Mouse (Mus musculus) forebrain, embryonic 11.5 days (tissue): ENCODE data around the gene Myo18a. TPM values are rescaled to one million over a fixed set of nuclear protein-coding genes. Genes with fewer than 3 reads are reported as not detected.

Experiments
- ATAC-seq: fragments of 200-750 bp; cut with Nextera tagmentation; replicated peaks from 2 replicates; pipeline ENCODE4 v1.8.0; 2017; ENCODE audit warnings: moderate TSS enrichment; ENCODE audit not compliant: low FRiP score
- DNase-seq: peaks from one replicate; pipeline ENCODE4 v3.0.0-alpha.2; 2017; ENCODE audit warnings: low spot score
- H3K27ac ChIP-seq: fragments of 300-500 bp; sonication (generic); 2 replicates; pipeline ENCODE4 v1.5.1; 2014; ENCODE audit warnings: low read depth, low read length
- H3K27me3 ChIP-seq: fragments of 300-500 bp; sonication (generic); 2 replicates; pipeline ENCODE4 v1.6.1; 2014; ENCODE audit warnings: mild to moderate bottlenecking, low read length, mixed read lengths; ENCODE audit not compliant: control insufficient read depth, insufficient read depth
- H3K36me3 ChIP-seq: fragments of 300-500 bp; sonication (generic); 2 replicates; pipeline ENCODE4 v1.6.1; 2014; ENCODE audit warnings: mild to moderate bottlenecking, low read length, moderate library complexity, mixed read lengths; ENCODE audit not compliant: control insufficient read depth, insufficient read depth
- H3K4me1 ChIP-seq: fragments of 300-500 bp; sonication (generic); replicated peaks from 2 replicates; pipeline ENCODE4 v1.6.1; 2014; ENCODE audit warnings: low read length, mixed read lengths; ENCODE audit not compliant: control insufficient read depth, insufficient read depth
- H3K4me2 ChIP-seq: fragments of 300-500 bp; sonication (generic); 2 replicates; pipeline ENCODE4 v1.6.1; 2014; ENCODE audit warnings: low read depth, mild to moderate bottlenecking, low read length, moderate library complexity, mixed read lengths; ENCODE audit not compliant: severe bottlenecking
- H3K4me3 ChIP-seq: fragments of 300-500 bp; sonication (generic); 2 replicates; pipeline ENCODE4 v1.5.1; 2014; ENCODE audit warnings: low read depth, low read length
- H3K9ac ChIP-seq: fragments of 300-500 bp; sonication (generic); 2 replicates; pipeline ENCODE4 v1.6.1; 2014; ENCODE audit warnings: low read length
- H3K9me3 ChIP-seq: fragments of 300-500 bp; sonication (generic); 2 replicates; pipeline ENCODE4 v1.6.1; 2016; ENCODE audit warnings: low read length, mixed read lengths; ENCODE audit not compliant: control insufficient read depth
- WGBS: fragments of 180-500 bp; shearing (Covaris S2); extraction: QIAGEN DNeasy Blood & Tissue Kit; methylation state at CpG from one replicate; pipeline ENCODE4 v1.1.7; 2014; 5-methylcytosine and 5-hydroxymethylcytosine counted together
- polyA plus RNA-seq: library from polyadenylated mRNA; unstranded; fragments of >200 nt; fragmentation: Nextera tagmentation; extraction: Ambion mirVana; gene quantifications from 2 replicates; pipeline ENCODE4 v1.2.1, GENCODE M21; 2014

Myo18a gene
- polyA plus RNA-seq, 1 experiment from 2014 or later = 31.4 TPM

DNA sequence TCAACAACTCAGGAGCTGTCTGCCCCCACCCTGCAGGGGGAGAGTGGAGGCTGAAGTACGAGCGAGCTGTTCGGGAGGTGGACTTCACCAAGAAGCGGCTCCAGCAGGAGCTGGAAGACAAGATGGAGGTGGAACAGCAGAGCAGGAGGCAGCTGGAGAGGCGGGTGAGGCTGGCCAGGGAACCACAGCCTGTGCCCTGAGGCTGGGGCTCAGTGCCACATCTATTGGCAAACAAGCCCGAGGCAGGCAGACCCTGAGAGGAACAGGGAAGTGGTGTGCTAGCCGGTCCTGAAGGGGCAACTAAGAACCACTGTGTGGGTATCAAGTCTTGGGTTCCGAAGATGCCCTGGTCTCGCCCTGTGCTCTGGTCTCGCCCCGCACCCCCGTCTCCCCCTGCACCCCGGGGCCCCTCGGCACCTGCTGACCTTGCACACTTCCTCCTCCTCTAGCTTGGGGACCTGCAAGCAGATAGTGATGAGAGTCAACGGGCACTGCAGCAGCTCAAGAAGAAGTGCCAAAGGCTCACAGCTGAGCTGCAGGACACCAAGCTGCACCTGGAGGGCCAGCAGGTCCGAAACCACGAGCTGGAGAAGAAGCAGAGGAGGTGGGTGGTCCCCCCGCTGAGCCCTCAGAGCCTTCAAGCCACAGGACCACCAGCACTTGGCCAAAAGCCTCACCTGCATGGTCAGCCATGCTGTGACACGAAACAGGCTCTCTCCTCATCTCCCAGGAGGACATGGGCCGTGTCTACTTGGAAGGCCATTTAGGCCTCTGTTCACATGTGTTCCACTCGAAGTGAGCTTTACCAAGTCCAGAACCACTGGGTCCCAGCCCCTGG, 80.2 kb downstream of the Myo18a start:
- Histone ChIP-seq H3K36me3 (no peaks in the 10 kb centered on the region; the same call in 1 of the 2 replicates), H3K4me1 (peaks cover 6% of the 10 kb centered on the region), H3K27ac (no peak overlapping the region), H3K9ac (no peak overlapping the region), H3K27me3 (no peaks in the 10 kb centered on the region), H3K4me3 (no peak overlapping the region), H3K9me3 (no peaks in the 10 kb centered on the region), H3K4me2 (no peak overlapping the region)
- no peak for DNase-seq
- ATAC-seq = no peak
- WGBS = 86% methylated on average over 21 of the region's 21 CpGs

DNA sequence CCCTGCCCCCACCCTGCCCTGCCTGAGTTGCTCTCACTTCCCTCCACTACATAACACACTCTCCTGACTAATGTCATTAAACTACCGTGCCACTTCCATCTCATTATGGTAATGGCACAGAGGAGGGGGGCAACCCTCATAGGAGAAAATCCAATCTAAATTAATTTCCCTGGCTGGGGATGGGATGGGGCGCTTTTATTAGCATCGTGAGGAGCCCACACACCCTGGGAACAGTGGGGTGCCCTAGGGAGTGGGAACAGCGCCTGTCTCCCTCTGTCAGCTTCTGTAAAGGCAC, 80.8 kb downstream of the Myo18a start:
- DNase-seq (no peak), ATAC-seq (no peak)
- Histone ChIP-seq H3K9ac (no peak overlapping the region), H3K27me3 (no peaks in the 10 kb centered on the region), H3K4me3 (no peak overlapping the region), H3K4me2 (no peak overlapping the region), H3K4me1 (peaks cover 8% of the 10 kb centered on the region), H3K9me3 (no peaks in the 10 kb centered on the region), H3K36me3 (no peaks in the 10 kb centered on the region; the same call in 1 of the 2 replicates), H3K27ac (no peak overlapping the region)
- WGBS = 49% methylated on average over 4 of the region's 4 CpGs

- no peaks in the 10 kb centered on the region for H3K9me3 ChIP-seq
- WGBS = 44% methylated on average over 9 of the region's 9 CpGs
- H3K4me3 ChIP-seq = no peak overlapping the region
- H3K36me3 ChIP-seq = no peaks in the 10 kb centered on the region; the same call in 1 of the 2 replicates
- peak overlapping the region; percentile 10; the same call in 1 of the 2 replicates for H3K9ac ChIP-seq
- no peaks in the 10 kb centered on the region for H3K27me3 ChIP-seq
- H3K4me1 ChIP-seq = peaks cover 19% of the 10 kb centered on the region
- no peak overlapping the region for H3K27ac ChIP-seq
- ATAC-seq (no peak), DNase-seq (no peak)
- H3K4me2 ChIP-seq = no peak overlapping the region
These were observed 84.6 kb downstream of the Myo18a start for GRCm38 (mm10) chr11:77847599-77848128.

DNA sequence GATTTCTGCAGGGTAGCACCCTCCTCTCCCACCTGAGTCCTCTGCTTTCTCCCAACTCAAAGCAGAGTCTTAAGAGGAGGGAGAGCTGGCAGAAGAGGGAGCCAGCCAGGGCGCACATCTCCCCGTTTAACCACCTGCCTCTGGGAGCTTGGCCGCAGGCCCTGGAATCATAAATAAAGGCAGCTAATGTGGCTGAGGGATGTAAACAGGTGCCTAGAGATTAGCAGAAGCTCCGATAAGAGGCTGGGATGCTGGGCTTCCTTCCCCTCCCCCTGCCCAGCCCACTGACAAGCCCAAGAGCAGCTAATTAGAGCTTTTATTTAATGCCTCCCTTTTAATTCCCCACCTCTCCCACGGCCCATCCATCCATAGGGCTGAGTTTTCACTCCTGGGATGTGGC, 85.1 kb downstream of the Myo18a start:
- DNase-seq (no peak), ATAC-seq (0 out of 2 replicates have a peak, but pooled peaks have one; percentile 19)
- no peak overlapping the region for H3K4me2 ChIP-seq
- H3K27ac ChIP-seq = no peak overlapping the region
- no peak overlapping the region for H3K4me3 ChIP-seq
- no peaks in the 10 kb centered on the region for H3K27me3 ChIP-seq
- 20% methylated on average over 5 of the region's 5 CpGs for WGBS
- no peaks in the 10 kb centered on the region for H3K9me3 ChIP-seq
- peaks cover 2% of the 10 kb centered on the region; the same call in 1 of the 2 replicates for H3K36me3 ChIP-seq
- peak overlapping the region; percentile 10; the same call in 1 of the 2 replicates for H3K9ac ChIP-seq
- H3K4me1 ChIP-seq = peaks cover 19% of the 10 kb centered on the region

DNA sequence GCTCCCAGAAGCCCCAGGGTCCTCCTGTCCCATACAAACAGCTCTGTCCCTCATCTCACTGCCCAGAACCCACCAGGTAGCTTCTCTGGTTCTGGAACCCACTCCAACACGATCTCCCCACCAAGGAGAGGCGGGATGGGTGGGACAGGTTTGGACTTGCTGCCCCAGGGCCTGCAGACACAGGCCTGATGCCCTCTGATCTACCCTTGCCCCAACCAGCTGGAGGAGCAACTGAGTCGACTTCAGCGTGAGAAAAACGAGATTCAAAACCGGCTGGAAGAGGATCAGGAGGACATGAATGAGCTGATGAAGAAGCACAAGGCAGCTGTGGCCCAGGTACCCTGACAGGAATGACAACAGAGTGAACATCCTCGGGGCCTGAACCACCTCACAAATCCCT, 86.1 kb downstream of the Myo18a start:
- no peak overlapping the region for H3K4me2 ChIP-seq
- H3K27ac ChIP-seq = no peak overlapping the region
- H3K36me3 ChIP-seq = peaks cover 5% of the 10 kb centered on the region; the same call in 1 of the 2 replicates
- WGBS = 76% methylated on average over 7 of the region's 7 CpGs
- no peak overlapping the region for H3K9ac ChIP-seq
- no peak for DNase-seq
- no peak overlapping the region for H3K4me3 ChIP-seq
- no peaks in the 10 kb centered on the region for H3K9me3 ChIP-seq
- H3K27me3 ChIP-seq = no peaks in the 10 kb centered on the region
- no peak for ATAC-seq
- H3K4me1 ChIP-seq = peaks cover 19% of the 10 kb centered on the region

DNA sequence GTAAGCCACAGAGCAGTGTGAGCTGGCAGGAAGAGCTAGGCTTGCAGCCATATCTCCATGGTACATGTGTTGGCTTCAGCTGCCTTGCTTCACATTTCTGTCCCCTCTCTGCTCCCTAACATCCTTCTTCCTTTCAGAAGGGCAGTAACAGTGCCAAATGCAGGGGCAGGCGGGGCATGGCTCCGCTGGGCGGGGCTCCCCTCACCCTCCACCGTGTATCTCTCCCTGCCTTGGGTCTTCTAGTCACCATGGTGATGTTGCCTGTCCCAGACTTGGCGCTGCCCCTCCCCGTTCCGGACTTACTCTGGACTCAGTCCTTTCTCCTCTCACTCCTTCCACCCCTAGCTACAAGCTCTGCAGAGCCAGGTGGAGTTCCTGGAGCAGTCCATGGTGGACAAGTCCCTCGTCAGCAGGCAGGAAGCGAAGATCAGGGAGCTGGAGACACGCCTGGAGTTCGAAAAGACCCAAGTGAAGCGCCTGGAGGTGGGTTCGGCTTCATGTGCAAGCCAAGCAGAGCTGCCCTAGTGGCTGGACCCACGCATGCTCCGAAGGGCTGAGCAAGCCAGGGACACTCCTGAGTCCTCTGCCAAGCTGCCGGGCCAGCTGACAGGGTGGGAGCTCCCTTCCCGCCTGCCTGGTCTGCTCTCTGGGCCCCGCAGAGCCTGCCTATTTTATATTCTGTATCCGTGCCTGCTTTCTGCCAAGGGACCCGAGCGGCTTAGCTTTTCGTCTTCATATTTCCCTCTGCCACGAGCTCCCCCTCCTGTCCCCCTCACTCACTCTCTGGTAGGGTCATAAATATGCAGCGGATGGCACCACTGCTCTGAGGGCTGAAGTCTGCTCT, 87.6 kb downstream of the Myo18a start:
- H3K4me2 ChIP-seq = no peak overlapping the region
- peaks cover 21% of the 10 kb centered on the region for H3K4me1 ChIP-seq
- peak overlapping the region; percentile 53; the same call in 1 of the 2 replicates for H3K27ac ChIP-seq
- no peak overlapping the region for H3K4me3 ChIP-seq
- no peaks in the 10 kb centered on the region for H3K27me3 ChIP-seq
- H3K9ac ChIP-seq = peak overlapping the region; percentile 17
- ATAC-seq (peak; percentile 53), DNase-seq (no peak)
- peaks cover 5% of the 10 kb centered on the region; the same call in 1 of the 2 replicates for H3K36me3 ChIP-seq
- WGBS = 52% methylated on average over 24 of the region's 24 CpGs
- no peaks in the 10 kb centered on the region for H3K9me3 ChIP-seq

- Histone ChIP-seq H3K4me1 (peaks cover 21% of the 10 kb centered on the region), H3K27me3 (no peaks in the 10 kb centered on the region), H3K27ac (no peak overlapping the region), H3K4me3 (no peak overlapping the region), H3K4me2 (no peak overlapping the region), H3K9me3 (no peaks in the 10 kb centered on the region), H3K9ac (no peak overlapping the region), H3K36me3 (peaks cover 5% of the 10 kb centered on the region; the same call in 1 of the 2 replicates)
- no peak for ATAC-seq
- DNase-seq = no peak
- 85% methylated on average over 6 of the region's 6 CpGs for WGBS
These were observed 88.5 kb downstream of the Myo18a start for GRCm38 (mm10) chr11:77851483-77852010.

DNA sequence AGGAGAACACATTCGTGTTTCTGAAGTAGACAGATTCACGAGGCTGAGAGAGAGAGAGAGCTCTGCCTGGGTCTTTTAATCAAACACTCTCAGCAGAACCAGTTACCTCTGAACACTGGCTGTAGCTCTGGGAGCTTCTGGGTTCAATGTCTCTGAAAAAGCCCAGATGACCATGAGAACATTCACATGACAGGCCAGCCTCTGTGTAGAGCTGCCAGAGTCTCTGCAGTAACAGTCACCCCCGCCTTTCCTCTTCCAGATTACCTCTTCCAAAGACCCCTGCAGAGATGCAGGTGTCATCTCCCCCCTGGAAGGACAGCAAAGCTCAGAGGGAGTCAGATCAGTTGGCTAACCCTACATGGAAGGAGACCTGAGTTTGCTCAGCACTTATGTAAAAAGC, 89.1 kb downstream of the Myo18a start:
- no peak overlapping the region for H3K4me2 ChIP-seq
- no peaks in the 10 kb centered on the region for H3K9me3 ChIP-seq
- H3K36me3 ChIP-seq = peaks cover 5% of the 10 kb centered on the region; the same call in 1 of the 2 replicates
- no peak for ATAC-seq
- DNase-seq = no peak
- no peak overlapping the region for H3K9ac ChIP-seq
- H3K27ac ChIP-seq = no peak overlapping the region
- H3K4me1 ChIP-seq = peaks cover 21% of the 10 kb centered on the region
- H3K4me3 ChIP-seq = no peak overlapping the region
- no peaks in the 10 kb centered on the region for H3K27me3 ChIP-seq
- 60% methylated on average over 3 of the region's 3 CpGs for WGBS
